Mouse (Mus musculus) erythroblast, embryonic 14.5 days (primary cell): ENCODE results near the gene Prom2.

Experiments used
- GATA1 ChIP-seq: IDR thresholded peaks from 2 replicates; pipeline ENCODE4 v1.6.1; 2012; ENCODE audit warnings: low read length, inconsistent platforms, mixed read lengths
- TAL1 ChIP-seq: IDR thresholded peaks from 3 replicates; pipeline ENCODE4 v1.6.1; 2012; ENCODE audit warnings: low read length, inconsistent platforms, mixed read lengths

DNA sequence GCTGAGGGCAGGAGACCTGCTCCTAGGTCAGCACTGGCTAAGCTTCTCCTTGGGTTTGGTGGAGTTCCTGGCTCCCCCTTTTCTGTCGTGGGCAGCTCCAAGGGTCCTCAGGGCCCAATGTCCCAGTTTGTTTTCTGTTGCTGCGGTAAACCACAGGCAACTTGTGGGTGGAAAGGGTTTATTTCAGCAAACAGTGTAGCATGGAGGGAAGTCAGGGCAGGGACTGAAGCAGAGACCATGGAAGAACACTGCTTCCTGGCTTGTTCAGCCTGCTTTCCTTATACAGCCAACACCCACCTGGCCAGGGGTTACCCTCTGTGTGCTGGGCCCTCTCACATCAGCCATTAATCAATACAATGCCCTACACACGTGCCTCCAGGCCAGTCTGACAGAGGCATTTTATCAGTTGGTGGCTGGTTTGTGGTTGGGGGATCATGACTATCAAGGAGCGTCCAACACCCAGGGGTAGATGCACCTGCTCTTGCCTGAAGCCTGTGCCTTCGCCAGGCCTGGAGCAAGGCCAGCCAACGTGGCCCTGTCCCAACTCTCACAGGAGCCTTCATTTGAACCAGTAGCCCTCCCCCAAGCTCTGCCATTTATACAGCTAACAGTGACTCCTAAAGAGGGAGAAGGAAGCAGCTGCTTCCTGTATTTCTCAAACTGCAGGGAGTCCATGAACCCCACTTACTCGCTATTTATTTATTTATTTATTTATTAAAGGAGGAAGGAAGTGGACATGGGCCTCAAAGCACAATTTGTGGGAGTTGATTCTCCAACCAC lies 17.1 kb downstream of the Prom2 start:
- TF ChIP-seq TAL1 (no peak), GATA1 (no peak)
